Mouse (Mus musculus): ENCODE measurements around the gene Npas3. TPM values are rescaled to one million over a fixed set of nuclear protein-coding genes. Genes with fewer than 3 reads are reported as not detected.
A peak's percentile ranks its signal among the peaks of the same experiment; 100 is the strongest.

The Npas3 gene
- polyA plus RNA-seq, 1 experiment from 2014 or later: 3.7 TPM

DNA sequence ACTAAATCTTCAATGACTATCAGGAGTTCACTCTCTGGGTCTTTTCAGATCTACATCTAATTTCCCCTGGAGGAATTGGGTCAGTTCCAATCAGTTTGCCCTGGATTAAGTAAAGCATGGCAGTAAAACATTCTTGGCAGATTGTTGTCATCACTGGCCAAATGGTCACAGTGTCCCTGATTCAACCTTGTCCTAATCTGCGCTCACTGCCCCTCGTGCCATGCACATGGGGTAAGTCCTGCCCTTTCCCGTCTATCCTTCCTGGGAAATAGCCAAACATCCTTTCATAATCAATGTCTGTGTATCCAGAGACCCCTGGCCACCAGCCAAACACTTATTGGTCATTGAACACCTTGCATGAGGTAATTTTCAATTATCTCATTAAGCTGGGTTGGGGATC lies 432.0 kb downstream of the Npas3 start:
- H3K4me2 ChIP-seq (ENCODE audit: low read length): no peak overlapping the region
- WGBS: 75% methylated on average over 3 of the region's 3 CpGs
- no peaks in the 10 kb centered on the region for H3K36me3 ChIP-seq (ENCODE audit: control insufficient read depth, insufficient read depth, low read length)
- H3K9ac ChIP-seq (ENCODE audit: low read length): no peak overlapping the region
- H3K9me3 ChIP-seq (ENCODE audit: control insufficient read depth, low read length): no peaks in the 10 kb centered on the region
- no peak for ATAC-seq (replicated peaks; ENCODE audit: low FRiP score, low TSS enrichment, low read depth)
- DNase-seq (ENCODE audit: low spot score): no peak
- no peaks in the 10 kb centered on the region for H3K4me1 ChIP-seq (replicated peaks; ENCODE audit: control insufficient read depth, insufficient read depth, low read length)
- H3K27ac ChIP-seq (ENCODE audit: low read depth): no peak overlapping the region
- H3K4me3 ChIP-seq (ENCODE audit: low read depth, low read length): no peak overlapping the region
- no peaks in the 10 kb centered on the region for H3K27me3 ChIP-seq (replicated peaks; ENCODE audit: control insufficient read depth, insufficient read depth, low read length)

DNA sequence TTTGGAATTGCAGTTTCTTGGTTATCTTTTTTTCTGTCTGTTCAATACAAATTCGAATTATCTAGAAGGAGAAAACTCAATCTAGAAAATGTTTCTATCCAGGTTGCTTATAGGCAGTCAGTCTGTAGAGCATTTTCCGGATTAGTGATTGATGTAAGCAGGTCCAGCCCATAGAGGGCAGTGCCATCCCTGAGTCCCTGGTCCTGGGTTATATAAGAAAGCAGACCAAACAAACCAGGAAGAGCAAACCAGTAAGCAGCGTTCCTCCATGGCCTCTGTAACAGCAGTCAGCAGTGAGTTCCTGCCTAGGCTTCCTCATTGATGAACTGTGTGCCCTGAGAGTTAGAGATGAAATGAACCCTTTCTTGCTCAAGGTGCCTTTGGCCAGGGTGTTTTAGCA lies 433.6 kb downstream of the Npas3 start:
- Histone ChIP-seq H3K9me3 (ENCODE audit: control insufficient read depth, low read length) (no peaks in the 10 kb centered on the region), H3K9ac (ENCODE audit: low read length) (no peak overlapping the region), H3K36me3 (ENCODE audit: control insufficient read depth, insufficient read depth, low read length) (no peaks in the 10 kb centered on the region), H3K27me3 (replicated peaks; ENCODE audit: control insufficient read depth, insufficient read depth, low read length) (no peaks in the 10 kb centered on the region), H3K4me3 (ENCODE audit: low read depth, low read length) (no peak overlapping the region), H3K27ac (ENCODE audit: low read depth) (no peak overlapping the region), H3K4me2 (ENCODE audit: low read length) (no peak overlapping the region), H3K4me1 (replicated peaks; ENCODE audit: control insufficient read depth, insufficient read depth, low read length) (no peaks in the 10 kb centered on the region)
- 48% methylated on average over 3 of the region's 3 CpGs for WGBS
- ATAC-seq (replicated peaks; ENCODE audit: low FRiP score, low TSS enrichment, low read depth): no peak
- DNase-seq (ENCODE audit: low spot score): no peak

DNA sequence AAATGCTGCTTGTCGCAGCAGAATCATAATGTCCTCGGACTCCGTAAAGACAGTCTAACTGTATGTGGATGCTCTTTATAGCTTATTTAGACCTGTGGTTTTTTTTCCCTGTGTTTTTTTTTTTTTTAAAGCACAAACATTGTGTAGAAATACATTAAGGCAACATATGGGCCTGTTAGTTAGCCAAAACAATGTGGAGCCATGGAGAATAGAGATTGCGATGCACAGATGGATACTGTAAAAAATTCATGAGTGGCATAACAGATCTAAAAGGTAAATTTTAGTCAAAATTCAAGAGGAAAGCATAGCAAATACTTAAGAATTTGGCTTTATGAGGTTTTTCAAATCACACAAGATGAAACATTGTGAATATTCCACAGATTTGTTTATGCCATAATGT lies 444.0 kb downstream of the Npas3 start:
- WGBS: 89% methylated on average over 4 of the region's 4 CpGs

DNA sequence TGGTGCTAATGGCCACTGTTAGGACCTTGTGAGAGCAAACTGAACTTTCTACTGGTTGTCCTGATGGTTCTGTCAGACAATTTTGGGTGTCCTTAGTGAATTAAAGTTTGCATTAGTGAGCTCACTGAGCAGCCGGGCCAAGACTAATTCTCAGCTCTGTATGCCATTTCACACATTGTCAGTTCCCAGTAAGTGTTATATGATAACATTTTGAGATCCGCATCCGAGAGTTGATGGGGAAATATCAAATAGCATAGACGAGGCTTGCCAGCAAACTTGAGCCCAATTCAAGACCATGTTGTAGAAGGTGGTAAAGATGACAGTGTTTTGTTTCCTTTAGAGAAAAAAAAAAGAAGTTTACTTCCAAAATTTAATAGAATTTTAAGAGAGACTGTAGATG lies 445.9 kb downstream of the Npas3 start:
- H3K9ac ChIP-seq (ENCODE audit: low read length): no peak overlapping the region
- no peak overlapping the region for H3K27ac ChIP-seq (ENCODE audit: low read depth)
- H3K36me3 ChIP-seq (ENCODE audit: control insufficient read depth, insufficient read depth, low read length): no peaks in the 10 kb centered on the region
- no peak for ATAC-seq (replicated peaks; ENCODE audit: low FRiP score, low TSS enrichment, low read depth)
- H3K9me3 ChIP-seq (ENCODE audit: control insufficient read depth, low read length): no peaks in the 10 kb centered on the region
- no peak overlapping the region for H3K4me3 ChIP-seq (ENCODE audit: low read depth, low read length)
- WGBS: 86% methylated on average over 4 of the region's 4 CpGs
- H3K27me3 ChIP-seq (replicated peaks; ENCODE audit: control insufficient read depth, insufficient read depth, low read length): no peaks in the 10 kb centered on the region
- no peaks in the 10 kb centered on the region for H3K4me1 ChIP-seq (replicated peaks; ENCODE audit: control insufficient read depth, insufficient read depth, low read length)
- no peak for DNase-seq (ENCODE audit: low spot score)
- H3K4me2 ChIP-seq (ENCODE audit: low read length): no peak overlapping the region

More for the DNA sequence above, 444.0 kb downstream of the Npas3 start:
- Histone ChIP-seq H3K9ac (ENCODE audit: low read length) (no peak overlapping the region), H3K36me3 (ENCODE audit: control insufficient read depth, insufficient read depth, low read length) (no peaks in the 10 kb centered on the region), H3K4me1 (replicated peaks; ENCODE audit: control insufficient read depth, insufficient read depth, low read length) (no peaks in the 10 kb centered on the region), H3K9me3 (ENCODE audit: control insufficient read depth, low read length) (no peaks in the 10 kb centered on the region), H3K27me3 (replicated peaks; ENCODE audit: control insufficient read depth, insufficient read depth, low read length) (no peaks in the 10 kb centered on the region), H3K4me3 (ENCODE audit: low read depth, low read length) (no peak overlapping the region), H3K4me2 (ENCODE audit: low read length) (no peak overlapping the region), H3K27ac (ENCODE audit: low read depth) (no peak overlapping the region)
- DNase-seq (ENCODE audit: low spot score): no peak
- ATAC-seq (replicated peaks; ENCODE audit: low FRiP score, low TSS enrichment, low read depth): no peak

DNA sequence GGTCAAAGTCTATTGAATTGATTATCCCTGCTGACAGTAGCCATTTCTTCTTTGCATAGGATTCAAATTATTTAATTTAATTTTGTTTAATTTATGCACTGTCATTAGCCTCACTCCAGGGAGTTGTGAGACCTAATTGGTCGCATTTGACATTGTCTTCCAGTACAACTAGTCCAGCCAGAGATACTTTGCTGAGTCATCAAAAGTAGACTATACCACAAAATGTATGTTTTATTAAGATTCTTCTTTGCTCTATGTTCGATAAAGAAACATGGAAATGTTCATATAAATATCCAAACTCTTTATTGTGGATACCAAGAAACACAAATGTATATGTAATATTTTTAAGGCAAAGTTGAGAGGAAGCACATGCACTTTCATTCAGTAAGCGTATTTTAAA lies 446.8 kb downstream of the Npas3 start:
- H3K4me2 ChIP-seq (ENCODE audit: low read length): no peak overlapping the region
- no peak overlapping the region for H3K4me3 ChIP-seq (ENCODE audit: low read depth, low read length)
- no peaks in the 10 kb centered on the region for H3K36me3 ChIP-seq (ENCODE audit: control insufficient read depth, insufficient read depth, low read length)
- no peaks in the 10 kb centered on the region for H3K4me1 ChIP-seq (replicated peaks; ENCODE audit: control insufficient read depth, insufficient read depth, low read length)
- no peak for ATAC-seq (replicated peaks; ENCODE audit: low FRiP score, low TSS enrichment, low read depth)
- no peaks in the 10 kb centered on the region for H3K27me3 ChIP-seq (replicated peaks; ENCODE audit: control insufficient read depth, insufficient read depth, low read length)
- WGBS: 88% methylated on average over 3 of the region's 3 CpGs
- H3K9me3 ChIP-seq (ENCODE audit: control insufficient read depth, low read length): no peaks in the 10 kb centered on the region
- DNase-seq (ENCODE audit: low spot score): no peak
- no peak overlapping the region for H3K27ac ChIP-seq (ENCODE audit: low read depth)
- no peak overlapping the region for H3K9ac ChIP-seq (ENCODE audit: low read length)

DNA sequence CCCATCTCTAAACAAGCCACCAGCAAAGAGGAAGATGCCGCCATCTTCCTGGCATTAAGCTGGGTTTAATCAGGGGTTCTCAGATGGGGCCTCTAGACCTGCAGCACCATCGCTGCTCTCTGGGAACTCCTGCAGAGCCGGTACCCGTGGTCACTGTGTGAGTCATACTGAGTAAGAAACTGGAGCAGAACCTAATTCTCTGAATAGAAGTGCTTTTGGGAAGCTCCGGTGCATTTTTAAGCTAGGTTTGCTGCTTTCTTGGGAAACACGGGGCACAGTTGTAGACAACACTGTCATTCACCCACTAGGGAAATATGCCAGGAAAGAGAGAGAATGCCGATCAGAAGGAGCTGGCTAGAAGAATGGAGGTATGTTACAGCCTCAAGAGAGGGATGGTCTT lies 449.2 kb downstream of the Npas3 start:
- Histone ChIP-seq H3K4me2 (ENCODE audit: low read length) (no peak overlapping the region), H3K4me1 (replicated peaks; ENCODE audit: control insufficient read depth, insufficient read depth, low read length) (no peaks in the 10 kb centered on the region), H3K27me3 (replicated peaks; ENCODE audit: control insufficient read depth, insufficient read depth, low read length) (no peaks in the 10 kb centered on the region), H3K9ac (ENCODE audit: low read length) (no peak overlapping the region), H3K4me3 (ENCODE audit: low read depth, low read length) (no peak overlapping the region), H3K27ac (ENCODE audit: low read depth) (no peak overlapping the region), H3K9me3 (ENCODE audit: control insufficient read depth, low read length) (no peaks in the 10 kb centered on the region), H3K36me3 (ENCODE audit: control insufficient read depth, insufficient read depth, low read length) (no peaks in the 10 kb centered on the region)
- 87% methylated on average over 7 of the region's 7 CpGs for WGBS
- DNase-seq (ENCODE audit: low spot score) (no peak), ATAC-seq (replicated peaks; ENCODE audit: low FRiP score, low TSS enrichment, low read depth) (no peak)

DNA sequence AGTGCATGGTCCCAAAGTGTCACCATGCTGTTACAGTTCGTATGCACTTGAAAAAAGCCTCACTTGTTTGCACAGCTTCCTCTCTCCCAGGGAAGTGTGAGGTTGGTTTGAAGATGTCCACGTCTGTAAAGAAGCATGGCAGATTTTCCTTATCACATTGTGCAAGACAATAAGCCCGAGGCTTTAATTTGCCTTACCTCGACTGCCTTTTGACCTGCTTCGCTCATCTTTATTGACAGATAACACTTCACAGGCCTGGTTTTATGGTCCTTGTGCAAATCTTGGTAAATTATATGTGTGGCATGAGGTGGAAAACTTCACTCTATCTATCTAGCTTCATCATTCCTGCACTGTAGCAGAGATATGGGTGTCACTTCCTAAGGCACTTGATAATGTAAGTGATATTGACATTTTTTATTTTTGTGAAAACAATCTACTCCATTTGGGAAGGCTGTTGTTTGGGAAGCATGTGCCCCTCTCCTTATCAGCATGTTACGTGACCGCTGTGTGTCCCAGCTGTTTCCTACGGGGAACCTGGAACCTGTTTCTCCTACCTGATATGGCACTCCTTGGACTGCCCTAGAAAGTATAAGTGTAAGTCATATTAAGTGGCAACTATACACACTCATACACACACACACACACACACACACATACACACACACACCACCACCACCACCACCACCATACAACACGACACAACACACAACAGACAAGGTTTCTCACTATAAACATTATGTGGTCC lies 450.2 kb downstream of the Npas3 start:
- WGBS: 55% methylated on average over 9 of the region's 9 CpGs
- Histone ChIP-seq H3K4me3 (ENCODE audit: low read depth, low read length) (no peak overlapping the region), H3K9ac (ENCODE audit: low read length) (no peak overlapping the region), H3K4me1 (replicated peaks; ENCODE audit: control insufficient read depth, insufficient read depth, low read length) (no peaks in the 10 kb centered on the region), H3K36me3 (ENCODE audit: control insufficient read depth, insufficient read depth, low read length) (no peaks in the 10 kb centered on the region), H3K27ac (ENCODE audit: low read depth) (no peak overlapping the region), H3K4me2 (ENCODE audit: low read length) (no peak overlapping the region), H3K27me3 (replicated peaks; ENCODE audit: control insufficient read depth, insufficient read depth, low read length) (no peaks in the 10 kb centered on the region), H3K9me3 (ENCODE audit: control insufficient read depth, low read length) (no peaks in the 10 kb centered on the region)
- ATAC-seq (replicated peaks; ENCODE audit: low FRiP score, low TSS enrichment, low read depth): peak; percentile 62; the same call in 1 of the 2 replicates
- DNase-seq (ENCODE audit: low spot score): no peak

DNA sequence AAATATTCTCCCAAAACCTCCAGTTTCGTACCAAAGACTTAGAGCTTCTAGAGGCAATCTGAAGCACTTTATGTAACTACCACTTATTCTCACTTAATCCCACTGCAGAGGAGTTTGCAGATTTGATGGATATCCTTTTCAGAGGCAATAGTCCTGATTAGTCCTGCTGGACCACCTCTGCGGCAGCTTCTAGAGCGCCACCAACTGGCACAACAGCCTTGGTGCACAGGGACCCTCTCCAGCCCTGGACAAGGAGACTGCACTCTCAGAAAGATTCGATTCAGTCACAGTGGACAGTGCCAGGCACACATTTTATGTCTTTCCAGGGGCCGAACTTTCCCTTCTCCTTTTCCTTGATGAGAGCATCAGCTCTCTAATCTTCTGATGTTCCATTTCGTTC lies 471.4 kb downstream of the Npas3 start:
- Histone ChIP-seq H3K4me3 (ENCODE audit: low read depth, low read length) (no peak overlapping the region), H3K9me3 (ENCODE audit: control insufficient read depth, low read length) (no peaks in the 10 kb centered on the region), H3K27ac (ENCODE audit: low read depth) (no peak overlapping the region), H3K27me3 (replicated peaks; ENCODE audit: control insufficient read depth, insufficient read depth, low read length) (no peaks in the 10 kb centered on the region), H3K36me3 (ENCODE audit: control insufficient read depth, insufficient read depth, low read length) (no peaks in the 10 kb centered on the region), H3K4me1 (replicated peaks; ENCODE audit: control insufficient read depth, insufficient read depth, low read length) (no peaks in the 10 kb centered on the region), H3K4me2 (ENCODE audit: low read length) (no peak overlapping the region), H3K9ac (ENCODE audit: low read length) (no peak overlapping the region)
- DNase-seq (ENCODE audit: low spot score) (no peak), ATAC-seq (replicated peaks; ENCODE audit: low FRiP score, low TSS enrichment, low read depth) (no peak)
- 61% methylated on average over 6 of the region's 6 CpGs for WGBS

DNA sequence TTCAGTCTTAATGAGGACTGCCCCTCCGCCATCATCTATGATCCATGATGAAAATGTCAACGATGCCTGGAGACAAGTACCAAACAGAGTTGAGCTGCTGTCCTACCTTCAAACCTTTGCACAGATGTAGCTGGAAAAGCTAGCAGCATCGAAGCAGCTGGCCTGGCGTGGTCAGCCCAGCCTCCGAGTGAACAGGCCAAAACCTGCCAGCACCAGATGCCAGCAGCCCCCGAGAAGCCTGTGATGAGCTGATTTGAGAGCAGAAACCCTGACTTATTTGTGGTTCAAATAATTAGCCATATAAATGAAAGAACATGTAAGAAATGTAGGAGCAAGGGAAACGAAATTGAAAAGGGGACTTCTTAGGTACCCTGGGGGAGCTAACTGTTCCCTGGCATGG lies 473.7 kb downstream of the Npas3 start:
- DNase-seq (ENCODE audit: low spot score) (no peak), ATAC-seq (replicated peaks; ENCODE audit: low FRiP score, low TSS enrichment, low read depth) (no peak)
- no peak overlapping the region for H3K27ac ChIP-seq (ENCODE audit: low read depth)
- H3K27me3 ChIP-seq (replicated peaks; ENCODE audit: control insufficient read depth, insufficient read depth, low read length): no peaks in the 10 kb centered on the region
- H3K9ac ChIP-seq (ENCODE audit: low read length): no peak overlapping the region
- H3K4me1 ChIP-seq (replicated peaks; ENCODE audit: control insufficient read depth, insufficient read depth, low read length): no peaks in the 10 kb centered on the region
- no peaks in the 10 kb centered on the region for H3K9me3 ChIP-seq (ENCODE audit: control insufficient read depth, low read length)
- WGBS: 87% methylated on average over 7 of the region's 7 CpGs
- no peak overlapping the region for H3K4me2 ChIP-seq (ENCODE audit: low read length)
- H3K4me3 ChIP-seq (ENCODE audit: low read depth, low read length): no peak overlapping the region
- H3K36me3 ChIP-seq (ENCODE audit: control insufficient read depth, insufficient read depth, low read length): no peaks in the 10 kb centered on the region

Data from intestine, embryonic 14.5 days (tissue).